Mouse (Mus musculus) layer of hippocampus, adult 8-10 months (tissue): Measurements from ENCODE around the gene Emilin1. TPM values are rescaled to one million over a fixed set of nuclear protein-coding genes. Genes with fewer than 3 reads are reported as not detected.
A peak's percentile ranks its signal among the peaks of the same experiment; 100 is the strongest.

ENCODE experiments used
- DNase-seq, 2 experiments: peaks; one replicate each; pipeline ENCODE4 v3.0.0; 2022; ENCODE audit warnings: low spot score in 2 of 2
- total RNA-seq, 4 experiments: library from RNA; stranded (reverse); gene quantifications; 2 replicates each; pipeline ENCODE4 v1.2.4; 2022

Emilin1 gene
- total RNA-seq, 4 experiments from 2014 or later: 2.1 to 3.1 (median 2.6) TPM

GRCm38 (mm10) chr5:30959198-30959854 lies 46.1 kb downstream of the Emilin1 start:
- DNase-seq: no peak

- DNase-seq: peak; percentile 97 to 99
Measured at GRCm38 (mm10) chr5:30959966-30960501, 46.8 kb downstream of the Emilin1 start, which contains the start of gene Preb. Gene Preb (minus strand): TSS chr5:30960361.

- no peak for DNase-seq
Measured at GRCm38 (mm10) chr5:30960814-30961213, 47.6 kb downstream of the Emilin1 start.

- no peak for DNase-seq
Measured at GRCm38 (mm10) chr5:30961545-30962505, 48.6 kb downstream of the Emilin1 start.

- no peak for DNase-seq
Measured at GRCm38 (mm10) chr5:30963916-30964315, 50.7 kb downstream of the Emilin1 start.

GRCm38 (mm10) chr5:30966189-30966588 lies 53.0 kb downstream of the Emilin1 start:
- DNase-seq: no peak

GRCm38 (mm10) chr5:30968416-30968815 lies 55.2 kb downstream of the Emilin1 start, which contains the start of gene Tcf23:
Gene Tcf23 (plus strand): TSS chr5:30968662.
- DNase-seq: no peak

GRCm38 (mm10) chr5:30969440-30969839 lies 56.2 kb downstream of the Emilin1 start:
- no peak for DNase-seq

Other genes with a start within 250 kb of the Emilin1 start
- gene Cenpa, start 246.6 kb upstream of the Emilin1 start, total RNA-seq: 1 to 10 TPM; 2.3 to 5.2 (median 3.4) TPM
- gene Dpysl5, start 201.8 kb upstream of the Emilin1 start, total RNA-seq: 10 to 100 TPM; 23.6 to 33.6 (median 30.8) TPM
- 100 to 1,000 TPM; 225 to 231 (median 227) TPM for gene Mapre3, start 98.8 kb upstream of the Emilin1 start, total RNA-seq
- gene Tmem214, start 45.4 kb upstream of the Emilin1 start, total RNA-seq: 10 to 100 TPM; 54.0 to 81.0 (median 67.7) TPM
- gene Agbl5, start 24.7 kb upstream of the Emilin1 start, total RNA-seq: 10 to 100 TPM; 14.4 to 19.3 (median 16.2) TPM
- 100 to 1,000 TPM in 1 of 4 experiments, 10 to 100 TPM in 3; 78.4 to 104 (median 90.6) TPM for gene Ost4, start 5.6 kb upstream of the Emilin1 start, total RNA-seq
- 10 to 100 TPM; 13.2 to 23.8 (median 16.8) TPM for gene Khk, start 8.0 kb downstream of the Emilin1 start, total RNA-seq
- gene Cgref1, start 32.2 kb downstream of the Emilin1 start, total RNA-seq: 10 to 100 TPM; 13.8 to 19.2 (median 18.8) TPM
- gene Preb, start 47.0 kb downstream of the Emilin1 start, total RNA-seq: 100 to 1,000 TPM; 118 to 148 (median 139) TPM
- under 1 TPM; 0.14 to 0.28 (median 0.22) TPM for gene Tcf23, start 55.3 kb downstream of the Emilin1 start, total RNA-seq
- 10 to 100 TPM; 69.8 to 92.2 (median 78.6) TPM for gene Atraid, start 134.9 kb downstream of the Emilin1 start, total RNA-seq
- 10 to 100 TPM; 15.8 to 21.3 (median 18.6) TPM for gene Slc5a6, start 135.5 kb downstream of the Emilin1 start, total RNA-seq
- gene Cad, start 141.4 kb downstream of the Emilin1 start, total RNA-seq: 10 to 100 TPM; 18.2 to 20.4 (median 19.2) TPM
- gene Dnajc5g, start 192.9 kb downstream of the Emilin1 start, total RNA-seq: not detected
- 10 to 100 TPM; 65.2 to 81.6 (median 76.8) TPM for gene Slc30a3, start 194.8 kb downstream of the Emilin1 start, total RNA-seq
- gene Trim54, start 203.3 kb downstream of the Emilin1 start, total RNA-seq: not detected
- not detected for gene Ucn, start 225.4 kb downstream of the Emilin1 start, total RNA-seq
- 10 to 100 TPM; 53.4 to 61.1 (median 59.8) TPM for gene Mpv17, start 240.8 kb downstream of the Emilin1 start, total RNA-seq